Mouse (Mus musculus): ENCODE results near the gene Kctd11. TPM values are rescaled to one million over a fixed set of nuclear protein-coding genes. Genes with fewer than 3 reads are reported as not detected.
"Not testable (repeated sequence)": the region's sequence is repeated elsewhere in the genome, so short reads cannot be mapped to it uniquely, and the experiment has no call there.

Gene Kctd11
- 3.7 and 4.4 TPM in 2 replicates for polyA plus RNA-seq (2016; fragmentation: Nextera tagmentation; extraction: Ambion mirVana)

DNA sequence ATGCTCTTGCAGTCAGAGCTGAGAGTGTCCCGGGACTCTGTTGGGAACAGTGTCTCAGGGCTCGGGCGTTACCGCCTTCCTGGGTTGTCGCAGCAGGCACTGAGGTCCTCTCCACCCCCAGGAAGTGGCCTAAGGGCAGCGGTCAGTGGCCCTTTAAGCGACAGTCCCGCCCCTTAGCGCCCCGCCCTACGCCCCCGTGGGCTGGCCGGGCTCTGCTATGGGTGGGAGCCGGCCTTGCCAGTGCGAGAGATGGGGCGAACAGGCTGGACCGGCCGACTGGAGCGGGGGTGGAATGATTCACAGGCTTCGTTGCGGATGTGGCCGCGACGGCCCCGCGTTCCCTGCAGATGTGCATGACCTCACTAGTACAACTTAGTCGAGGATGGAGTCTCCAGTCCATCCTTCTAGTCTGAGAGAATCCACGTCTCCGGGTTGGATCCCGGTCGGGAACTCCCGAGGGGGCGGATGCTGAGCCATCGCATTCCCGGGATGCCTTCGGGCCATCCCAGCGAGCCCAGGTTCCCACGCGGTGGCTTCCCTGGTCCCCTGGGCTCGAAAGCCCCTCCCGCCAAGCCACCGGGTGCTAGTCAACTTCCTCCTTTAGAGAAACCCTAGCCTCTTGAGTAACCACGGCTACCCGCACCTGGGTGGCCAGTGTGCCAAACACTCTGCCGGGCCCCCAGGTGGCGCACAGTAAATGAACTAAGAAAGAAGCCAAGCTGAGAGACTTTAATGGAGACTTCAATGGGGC lies at the start of gene Kctd11:
Kctd11 (minus strand) TSS at position 554 of the 751 bp plus-strand sequence.
- peak; percentile 73 for ATAC-seq (ENCODE audit: insufficient number of reproducible peaks, insufficient read depth, low FRiP score, low TSS enrichment, low read depth)
- WGBS: under 1% methylated on average over 46 of the region's 46 CpGs

GRCm38 (mm10) chr11:69930176-69930575 lies 49.0 kb upstream of the Kctd11 start:
- not testable (repeated sequence) for H3K9ac ChIP-seq (replicated peaks)
- 84% methylated on average over 8 of the region's 8 CpGs for WGBS

More for the DNA sequence above, at the start of gene Kctd11:
- H3K4me3 ChIP-seq (replicated peaks): peak within 1 kb of the TSS; percentile 55
- H3K27me3 ChIP-seq: no peaks in the 10 kb centered on the region
- peak within 1 kb of the TSS; percentile 82 for H3K4me2 ChIP-seq
- H3K9me3 ChIP-seq: no peaks in the 10 kb centered on the region
- peak within 1 kb of the TSS; percentile 90 for H3K27ac ChIP-seq
- peak within 1 kb of the TSS; percentile 67 for H3K9ac ChIP-seq (replicated peaks)
- peaks cover 38% of the 10 kb centered on the region for H3K4me1 ChIP-seq (replicated peaks)
- no peaks in the 10 kb centered on the region for H3K36me3 ChIP-seq

GRCm38 (mm10) chr11:69929712-69930111 lies 48.5 kb upstream of the Kctd11 start:
- Histone ChIP-seq H3K27ac (no peak overlapping the region), H3K36me3 (no peaks in the 10 kb centered on the region), H3K4me3 (replicated peaks) (no peak overlapping the region), H3K4me2 (no peak overlapping the region), H3K27me3 (no peaks in the 10 kb centered on the region), H3K4me1 (replicated peaks) (no peaks in the 10 kb centered on the region), H3K9ac (replicated peaks) (no peak overlapping the region), H3K9me3 (no peaks in the 10 kb centered on the region)
- ATAC-seq (ENCODE audit: insufficient number of reproducible peaks, insufficient read depth, low FRiP score, low TSS enrichment, low read depth): no peak
- WGBS: 79% methylated on average over 4 of the region's 4 CpGs

More at GRCm38 (mm10) chr11:69930176-69930575, 49.0 kb upstream of the Kctd11 start:
- H3K4me3 ChIP-seq (replicated peaks); H3K36me3 ChIP-seq; ATAC-seq (ENCODE audit: insufficient number of reproducible peaks, insufficient read depth, low FRiP score, low TSS enrichment, low read depth); H3K27ac ChIP-seq; H3K4me1 ChIP-seq (replicated peaks); H3K4me2 ChIP-seq; H3K27me3 ChIP-seq; H3K9me3 ChIP-seq: not testable (repeated sequence)

DNA sequence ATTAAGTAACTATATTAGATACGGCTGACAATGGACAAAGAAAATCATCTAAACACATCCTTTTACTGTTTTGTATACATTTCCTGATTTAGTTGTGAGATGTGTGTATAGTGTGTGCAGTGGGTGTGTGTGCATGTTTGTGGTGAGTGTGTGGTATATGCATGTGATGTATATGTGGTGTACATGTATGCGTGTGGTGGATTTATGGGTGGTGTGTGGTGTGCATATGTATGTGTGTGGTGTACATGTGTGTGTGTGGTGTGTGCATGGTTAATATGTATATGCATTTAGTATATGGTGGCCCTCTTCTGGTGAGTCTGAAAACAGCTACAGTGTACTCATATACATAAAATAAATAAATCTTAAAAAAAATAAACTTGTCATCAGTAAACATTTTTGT lies 46.3 kb upstream of the Kctd11 start:
- H3K9me3 ChIP-seq: no peaks in the 10 kb centered on the region
- no peak; the same call in 1 of the 2 replicates for ATAC-seq (ENCODE audit: insufficient number of reproducible peaks, insufficient read depth, low FRiP score, low TSS enrichment, low read depth)

DNA sequence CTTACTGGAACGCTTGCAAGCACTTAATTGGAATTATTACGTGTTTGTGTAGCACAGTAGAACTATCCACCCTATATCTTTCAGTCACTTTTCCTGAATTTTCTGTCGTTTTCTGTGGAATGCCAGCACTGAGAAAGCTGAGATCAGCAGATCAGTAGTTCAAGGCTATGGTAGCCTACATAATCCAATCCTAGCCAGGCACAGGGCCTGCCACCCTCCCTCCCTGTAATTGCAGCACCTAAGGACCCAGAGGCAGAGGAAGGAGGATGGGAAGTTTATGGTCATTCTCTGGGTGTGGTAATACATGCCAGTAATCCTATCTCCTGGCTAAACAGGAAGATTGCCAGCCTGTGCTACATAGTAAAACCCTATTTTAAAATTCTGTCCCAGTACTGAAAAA lies 41.6 kb upstream of the Kctd11 start:
- WGBS: 66% methylated on average over 3 of the region's 3 CpGs
- Histone ChIP-seq H3K4me3 (replicated peaks) (no peak overlapping the region), H3K36me3 (peaks cover 16% of the 10 kb centered on the region), H3K27ac (0 out of 2 replicates have a peak overlapping the region, but pooled peaks have one; percentile 30), H3K4me2 (peak overlapping the region; percentile 87), H3K9me3 (no peaks in the 10 kb centered on the region), H3K9ac (replicated peaks) (no peak overlapping the region; the same call in 1 of the 2 replicates), H3K4me1 (replicated peaks) (peaks cover 22% of the 10 kb centered on the region), H3K27me3 (no peaks in the 10 kb centered on the region)
- ATAC-seq (ENCODE audit: insufficient number of reproducible peaks, insufficient read depth, low FRiP score, low TSS enrichment, low read depth): no peak

More for the DNA sequence above, 46.3 kb upstream of the Kctd11 start:
- WGBS: 94% methylated on average over 2 of the region's 2 CpGs
- no peak overlapping the region for H3K4me2 ChIP-seq
- H3K4me3 ChIP-seq (replicated peaks): no peak overlapping the region
- H3K27me3 ChIP-seq: no peaks in the 10 kb centered on the region
- no peak overlapping the region for H3K27ac ChIP-seq
- H3K9ac ChIP-seq (replicated peaks): no peak overlapping the region
- H3K4me1 ChIP-seq (replicated peaks): peaks cover 5% of the 10 kb centered on the region; the same call in 1 of the 2 replicates
- H3K36me3 ChIP-seq: no peaks in the 10 kb centered on the region

- H3K4me1 ChIP-seq (replicated peaks): peaks cover 23% of the 10 kb centered on the region
- H3K27me3 ChIP-seq: no peaks in the 10 kb centered on the region
- peaks cover 22% of the 10 kb centered on the region for H3K36me3 ChIP-seq
- 3% methylated on average over 12 of the region's 12 CpGs for WGBS
- no peaks in the 10 kb centered on the region for H3K9me3 ChIP-seq
- ATAC-seq (ENCODE audit: insufficient number of reproducible peaks, insufficient read depth, low FRiP score, low TSS enrichment, low read depth): no peak
- H3K4me3 ChIP-seq (replicated peaks): peak overlapping the region; percentile 98
- H3K4me2 ChIP-seq: peak overlapping the region; percentile 87
- H3K27ac ChIP-seq: peak overlapping the region; percentile 98
- peak overlapping the region; percentile 65 for H3K9ac ChIP-seq (replicated peaks)
Observed at GRCm38 (mm10) chr11:69922012-69922756, 41.0 kb upstream of the Kctd11 start.

DNA sequence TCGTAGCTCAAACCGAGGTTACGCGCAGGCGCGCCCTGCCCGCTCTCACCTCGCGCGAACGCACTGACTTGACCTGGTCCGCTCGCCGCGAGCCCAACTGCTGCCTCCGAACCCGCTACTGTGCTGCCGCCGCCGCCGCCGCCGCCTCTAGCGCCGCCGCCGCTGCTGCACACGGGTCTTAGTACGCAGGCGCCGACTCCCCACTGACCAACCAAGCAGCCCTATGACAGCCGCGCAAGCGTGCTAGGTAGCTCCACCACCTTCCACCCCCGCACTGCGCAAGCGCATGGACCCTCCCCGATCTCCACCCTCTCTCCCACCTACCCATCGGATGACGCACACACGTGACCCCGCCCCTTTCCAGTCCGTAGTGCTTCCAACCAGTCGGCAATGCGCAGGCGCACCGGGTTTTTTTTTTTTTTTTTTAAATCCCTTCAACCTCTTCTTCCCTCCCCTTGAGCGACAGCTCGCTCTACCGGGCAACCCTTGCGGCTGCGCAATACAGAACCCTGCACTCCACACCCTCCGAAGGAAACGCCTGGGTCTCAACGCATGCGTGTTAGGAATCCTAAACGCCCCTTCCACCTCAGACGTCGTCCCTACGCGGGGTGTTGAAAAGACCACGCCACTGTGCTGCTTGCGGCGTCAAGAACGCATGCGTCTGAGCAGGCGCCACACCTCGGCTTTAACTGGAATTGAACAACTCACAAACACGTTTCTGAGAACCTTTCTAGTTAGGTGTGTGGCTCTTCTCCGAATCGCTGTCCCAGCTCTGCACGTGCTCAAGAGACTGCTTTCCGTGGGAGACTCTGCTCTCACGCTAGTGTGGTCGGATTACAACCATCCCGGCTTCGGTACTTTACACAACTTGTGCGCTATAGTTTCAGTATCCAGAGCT lies 40.2 kb upstream of the Kctd11 start, which contains the start of gene Eif5a:
Eif5a (minus strand) TSS at position 845 of the 898 bp plus-strand sequence.
- peak within 1 kb of the TSS; percentile 98 for H3K27ac ChIP-seq
- no peaks in the 10 kb centered on the region for H3K27me3 ChIP-seq
- peaks cover 28% of the 10 kb centered on the region for H3K4me1 ChIP-seq (replicated peaks)
- ATAC-seq (ENCODE audit: insufficient number of reproducible peaks, insufficient read depth, low FRiP score, low TSS enrichment, low read depth): peak; percentile 96
- H3K9ac ChIP-seq (replicated peaks): peak within 1 kb of the TSS; percentile 95
- WGBS: under 1% methylated on average over 78 of the region's 78 CpGs
- H3K4me3 ChIP-seq (replicated peaks): peak within 1 kb of the TSS; percentile 98
- H3K4me2 ChIP-seq: peak within 1 kb of the TSS; percentile 87
- H3K9me3 ChIP-seq: no peaks in the 10 kb centered on the region
- H3K36me3 ChIP-seq: peaks cover 31% of the 10 kb centered on the region

- peaks cover 40% of the 10 kb centered on the region for H3K36me3 ChIP-seq
- under 1% methylated on average over 62 of the region's 65 CpGs for WGBS
- ATAC-seq (ENCODE audit: insufficient number of reproducible peaks, insufficient read depth, low FRiP score, low TSS enrichment, low read depth): 0 out of 2 replicates have a peak, but pooled peaks have one; percentile 3
- peak overlapping the region; percentile 95 for H3K9ac ChIP-seq (replicated peaks)
- H3K27ac ChIP-seq: peak overlapping the region; percentile 98
- no peaks in the 10 kb centered on the region for H3K9me3 ChIP-seq
- H3K4me3 ChIP-seq (replicated peaks): peak overlapping the region; percentile 98
- H3K27me3 ChIP-seq: no peaks in the 10 kb centered on the region
- peaks cover 35% of the 10 kb centered on the region for H3K4me1 ChIP-seq (replicated peaks)
- H3K4me2 ChIP-seq: peak overlapping the region; percentile 87
Observed at GRCm38 (mm10) chr11:69920266-69921031, 39.2 kb upstream of the Kctd11 start.

DNA sequence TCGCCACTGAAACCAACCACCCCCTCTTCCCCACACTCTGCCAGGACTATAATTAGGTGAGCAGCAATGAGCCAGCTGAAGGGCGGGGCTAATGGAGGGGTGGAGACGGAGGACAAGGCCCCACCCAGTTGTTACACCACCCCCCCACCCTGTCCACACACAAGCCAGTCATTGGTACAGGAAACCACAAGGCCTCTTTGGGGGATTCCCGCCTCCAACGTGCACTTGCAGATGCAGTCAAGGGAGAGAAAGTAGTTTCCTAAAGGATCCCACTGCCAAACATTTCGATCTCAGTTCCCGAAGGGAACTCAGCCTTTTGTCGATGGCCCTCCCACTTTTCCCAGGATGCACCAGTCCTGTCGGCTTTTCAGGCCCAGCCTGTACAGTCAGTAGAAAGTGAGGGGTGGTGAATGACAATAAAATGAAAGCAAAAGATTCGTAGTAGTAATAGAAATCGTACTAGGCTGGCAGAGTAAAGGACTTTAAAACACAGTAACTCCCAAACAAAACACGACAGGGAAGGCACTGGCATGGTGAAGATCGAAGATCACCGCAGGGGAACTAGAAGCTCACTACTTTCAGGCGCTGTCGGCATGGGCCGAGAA lies 38.6 kb upstream of the Kctd11 start:
- Histone ChIP-seq H3K9ac (replicated peaks) (peak overlapping the region; percentile 95), H3K4me2 (peak overlapping the region; percentile 87), H3K4me3 (replicated peaks) (peak overlapping the region; percentile 98), H3K9me3 (no peaks in the 10 kb centered on the region), H3K36me3 (peaks cover 47% of the 10 kb centered on the region), H3K27me3 (no peaks in the 10 kb centered on the region), H3K27ac (peak overlapping the region; percentile 98), H3K4me1 (replicated peaks) (peaks cover 42% of the 10 kb centered on the region)
- no peak for ATAC-seq (ENCODE audit: insufficient number of reproducible peaks, insufficient read depth, low FRiP score, low TSS enrichment, low read depth)
- under 1% methylated on average over 17 of the region's 17 CpGs for WGBS

DNA sequence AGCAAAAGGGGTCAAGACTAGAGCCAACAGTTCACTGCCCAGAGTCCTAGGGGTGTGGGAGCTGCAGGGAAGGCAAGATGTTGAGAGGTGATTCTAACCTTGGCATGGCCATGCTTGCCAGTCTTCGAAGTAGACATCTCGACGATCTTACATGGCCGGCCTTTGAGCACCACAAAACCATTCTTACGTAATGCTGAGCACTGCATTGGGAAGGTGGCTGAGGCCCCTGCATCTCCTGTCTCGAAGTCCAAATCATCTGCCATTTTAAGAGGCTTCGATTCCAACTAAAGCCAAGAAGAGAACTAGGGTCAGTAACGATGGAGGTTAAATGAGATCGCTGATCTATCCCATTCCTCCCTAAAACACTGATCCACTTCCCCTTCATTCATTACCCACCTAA lies 37.8 kb upstream of the Kctd11 start:
- H3K27me3 ChIP-seq: no peaks in the 10 kb centered on the region
- 84% methylated on average over 9 of the region's 9 CpGs for WGBS
- ATAC-seq (ENCODE audit: insufficient number of reproducible peaks, insufficient read depth, low FRiP score, low TSS enrichment, low read depth): no peak
- H3K27ac ChIP-seq: peak overlapping the region; percentile 98
- peak overlapping the region; percentile 98 for H3K4me3 ChIP-seq (replicated peaks)
- peaks cover 50% of the 10 kb centered on the region for H3K36me3 ChIP-seq
- peak overlapping the region; percentile 95; the same call in 1 of the 2 replicates for H3K9ac ChIP-seq (replicated peaks)
- H3K9me3 ChIP-seq: no peaks in the 10 kb centered on the region
- H3K4me2 ChIP-seq: peak overlapping the region; percentile 87
- peaks cover 46% of the 10 kb centered on the region for H3K4me1 ChIP-seq (replicated peaks)

All from limb, embryonic 12.5 days (tissue).